Mouse (Mus musculus) limb, embryonic 11.5 days (tissue): ENCODE measurements around the gene Ppara. TPM values are rescaled to one million over a fixed set of nuclear protein-coding genes. Genes with fewer than 3 reads are reported as not detected.

ENCODE experiments used
- ATAC-seq: fragments of 200-750 bp; cut with Nextera tagmentation; 2 replicates; pipeline ENCODE4 v1.8.0; 2017; ENCODE audit warnings: low read depth; ENCODE audit not compliant: insufficient number of reproducible peaks, low FRiP score, low TSS enrichment
- DNase-seq: peaks from one replicate; pipeline ENCODE4 v3.0.0-alpha.2; 2015; ENCODE audit warnings: low spot score
- H3K27ac ChIP-seq: fragments of 300-500 bp; sonication (generic); replicated peaks from 2 replicates; pipeline ENCODE4 v1.5.1; 2014; ENCODE audit warnings: low read depth, mild to moderate bottlenecking, low read length
- H3K27me3 ChIP-seq: fragments of 300-500 bp; sonication (generic); 2 replicates; pipeline ENCODE4 v1.6.1; 2014; ENCODE audit warnings: mild to moderate bottlenecking, low read length, mixed read lengths; ENCODE audit not compliant: control insufficient read depth, insufficient read depth
- H3K36me3 ChIP-seq: fragments of 300-500 bp; sonication (generic); 2 replicates; pipeline ENCODE4 v1.6.1; 2014; ENCODE audit warnings: mild to moderate bottlenecking, low read length, moderate library complexity, mixed read lengths; ENCODE audit not compliant: control insufficient read depth, insufficient read depth
- H3K4me1 ChIP-seq: fragments of 300-500 bp; sonication (generic); 2 replicates; pipeline ENCODE4 v1.6.1; 2014; ENCODE audit warnings: low read length, mixed read lengths; ENCODE audit not compliant: control insufficient read depth, insufficient read depth
- H3K4me2 ChIP-seq: fragments of 300-500 bp; sonication (generic); 2 replicates; pipeline ENCODE4 v1.6.1; 2014; ENCODE audit warnings: low read depth, mild to moderate bottlenecking, moderate library complexity; ENCODE audit not compliant: severe bottlenecking
- H3K4me3 ChIP-seq: fragments of 300-500 bp; sonication (generic); 2 replicates; pipeline ENCODE4 v1.5.1; 2014; ENCODE audit warnings: low read depth, low read length
- H3K9ac ChIP-seq: fragments of 300-500 bp; sonication (generic); 2 replicates; pipeline ENCODE4 v1.6.1; 2014; ENCODE audit warnings: mild to moderate bottlenecking, low read length
- H3K9me3 ChIP-seq: fragments of 300-500 bp; sonication (generic); 2 replicates; pipeline ENCODE4 v1.6.1; 2016; ENCODE audit warnings: low read length; ENCODE audit not compliant: control insufficient read depth
- WGBS: fragments of 180-500 bp; shearing (Covaris S2); extraction: QIAGEN DNeasy Blood & Tissue Kit; methylation state at CpG from one replicate; pipeline ENCODE4 v1.1.7; 2014; 5-methylcytosine and 5-hydroxymethylcytosine counted together
- polyA plus RNA-seq: library from polyadenylated mRNA; unstranded; fragments of >200 nt; fragmentation: Nextera tagmentation; extraction: Ambion mirVana; gene quantifications from 2 replicates; pipeline ENCODE4 v1.2.1, GENCODE M21; 2014

The Ppara gene
- polyA plus RNA-seq, 1 experiment from 2014 or later = 0.91 TPM

DNA sequence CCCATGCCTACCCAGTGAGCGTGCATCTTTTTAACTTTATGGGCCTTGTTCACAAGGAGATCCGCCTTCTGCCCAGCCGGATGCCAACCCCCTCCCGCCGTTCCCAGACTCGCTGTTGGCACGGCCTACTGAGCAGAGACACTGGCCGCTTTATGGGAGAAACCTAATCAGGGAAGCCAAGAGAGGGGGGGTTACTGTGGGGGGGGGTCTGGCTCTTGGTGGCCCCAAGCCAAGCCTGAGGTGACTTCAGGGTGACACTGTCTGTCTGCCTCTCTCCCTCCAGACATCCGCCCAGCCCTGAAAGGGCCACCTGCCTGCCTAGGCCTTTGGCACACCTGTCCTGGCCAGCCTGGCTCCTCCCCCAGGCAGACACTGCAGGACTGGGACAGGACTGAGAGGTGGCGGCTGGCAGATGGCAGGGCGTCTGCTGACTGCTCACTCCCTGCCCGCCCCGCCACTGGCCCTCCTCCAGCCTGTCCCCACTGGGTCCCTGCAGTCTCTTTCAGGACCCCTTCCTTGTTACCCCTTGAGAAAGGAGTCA lies 32.3 kb upstream of the Ppara start:
- no peak for DNase-seq
- H3K4me2 ChIP-seq = no peak overlapping the region
- H3K9ac ChIP-seq = no peak overlapping the region
- H3K36me3 ChIP-seq = no peaks in the 10 kb centered on the region
- no peak for ATAC-seq
- WGBS = 88% methylated on average over 12 of the region's 13 CpGs
- H3K27me3 ChIP-seq = no peaks in the 10 kb centered on the region
- H3K4me1 ChIP-seq = 0 out of 2 replicates have a peak, but pooled peaks cover 2% of the 10 kb centered on the region
- H3K27ac ChIP-seq = no peak overlapping the region
- no peak overlapping the region for H3K4me3 ChIP-seq
- no peaks in the 10 kb centered on the region for H3K9me3 ChIP-seq

- no peak overlapping the region for H3K4me3 ChIP-seq
These were observed 31.6 kb upstream of the Ppara start for GRCm38 (mm10) chr15:85703194-85703641.

GRCm38 (mm10) chr15:85703858-85704257 lies 30.9 kb upstream of the Ppara start:
- Histone ChIP-seq H3K27me3 (no peaks in the 10 kb centered on the region), H3K4me3 (no peak overlapping the region), H3K4me1 (0 out of 2 replicates have a peak, but pooled peaks cover 2% of the 10 kb centered on the region), H3K9ac (no peak overlapping the region), H3K27ac (no peak overlapping the region), H3K9me3 (no peaks in the 10 kb centered on the region), H3K4me2 (no peak overlapping the region), H3K36me3 (no peaks in the 10 kb centered on the region)
- 95% methylated on average over 4 of the region's 4 CpGs for WGBS
- DNase-seq = no peak
- ATAC-seq = no peak

More at GRCm38 (mm10) chr15:85703194-85703641, 31.6 kb upstream of the Ppara start:
- H3K27ac ChIP-seq = no peak overlapping the region
- DNase-seq (no peak), ATAC-seq (no peak)
- no peaks in the 10 kb centered on the region for H3K9me3 ChIP-seq
- no peak overlapping the region for H3K4me2 ChIP-seq
- no peaks in the 10 kb centered on the region for H3K36me3 ChIP-seq
- WGBS = 69% methylated on average over 11 of the region's 11 CpGs
- H3K27me3 ChIP-seq = no peaks in the 10 kb centered on the region
- H3K9ac ChIP-seq = no peak overlapping the region
- 0 out of 2 replicates have a peak, but pooled peaks cover 2% of the 10 kb centered on the region for H3K4me1 ChIP-seq

DNA sequence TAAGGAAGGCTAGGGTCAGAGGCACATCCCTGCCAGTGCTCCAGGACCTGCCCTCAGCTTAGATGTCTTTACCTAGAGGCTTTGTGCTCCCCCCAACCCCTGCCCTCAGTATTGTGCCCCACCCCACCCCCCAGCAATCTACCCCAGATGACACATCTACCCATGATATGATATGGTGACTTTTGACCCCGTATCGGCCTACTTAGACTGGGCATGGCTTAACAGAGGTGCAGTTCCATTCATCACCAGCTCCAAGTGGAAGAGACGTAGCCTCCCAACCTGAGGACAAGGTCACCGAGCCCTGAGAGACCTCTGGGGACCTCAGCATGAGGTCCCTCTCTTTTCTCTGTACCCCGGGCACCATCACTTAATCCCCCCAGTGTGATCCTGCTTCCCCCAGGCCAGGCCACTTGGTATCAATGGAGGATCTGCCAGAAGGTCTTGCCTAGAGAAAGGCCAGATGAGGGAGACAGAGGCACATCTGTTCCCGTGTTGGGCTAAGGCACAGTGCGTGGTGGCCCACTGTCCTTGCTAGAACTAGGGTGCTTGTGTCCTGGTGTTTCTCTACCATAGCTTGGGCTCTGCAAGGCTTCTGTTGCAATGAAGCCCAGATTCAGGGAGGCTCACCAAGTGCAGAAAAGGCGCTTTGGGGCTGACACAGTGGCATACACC lies 30.3 kb upstream of the Ppara start:
- H3K4me2 ChIP-seq = no peak overlapping the region
- WGBS = 85% methylated on average over 8 of the region's 8 CpGs
- no peak overlapping the region for H3K4me3 ChIP-seq
- H3K36me3 ChIP-seq = no peaks in the 10 kb centered on the region
- H3K4me1 ChIP-seq = 0 out of 2 replicates have a peak, but pooled peaks cover 2% of the 10 kb centered on the region
- no peaks in the 10 kb centered on the region for H3K27me3 ChIP-seq
- DNase-seq = no peak
- ATAC-seq = no peak
- no peak overlapping the region for H3K9ac ChIP-seq
- no peak overlapping the region for H3K27ac ChIP-seq
- H3K9me3 ChIP-seq = no peaks in the 10 kb centered on the region

GRCm38 (mm10) chr15:85705013-85705528 lies 29.7 kb upstream of the Ppara start:
- WGBS = 79% methylated on average over 9 of the region's 9 CpGs
- H3K36me3 ChIP-seq = no peaks in the 10 kb centered on the region

GRCm38 (mm10) chr15:85705566-85706332 lies 29.0 kb upstream of the Ppara start:
- Histone ChIP-seq H3K9ac (no peak overlapping the region), H3K27ac (no peak overlapping the region), H3K4me3 (no peak overlapping the region), H3K27me3 (no peaks in the 10 kb centered on the region), H3K9me3 (no peaks in the 10 kb centered on the region), H3K4me1 (0 out of 2 replicates have a peak, but pooled peaks cover 2% of the 10 kb centered on the region), H3K36me3 (no peaks in the 10 kb centered on the region), H3K4me2 (no peak overlapping the region)
- ATAC-seq (no peak), DNase-seq (no peak)
- 75% methylated on average over 13 of the region's 13 CpGs for WGBS

More at GRCm38 (mm10) chr15:85705013-85705528, 29.7 kb upstream of the Ppara start:
- DNase-seq (no peak), ATAC-seq (no peak)
- Histone ChIP-seq H3K9ac (no peak overlapping the region), H3K9me3 (no peaks in the 10 kb centered on the region), H3K4me2 (no peak overlapping the region), H3K4me3 (no peak overlapping the region), H3K27ac (no peak overlapping the region), H3K27me3 (no peaks in the 10 kb centered on the region), H3K4me1 (0 out of 2 replicates have a peak, but pooled peaks cover 2% of the 10 kb centered on the region)

DNA sequence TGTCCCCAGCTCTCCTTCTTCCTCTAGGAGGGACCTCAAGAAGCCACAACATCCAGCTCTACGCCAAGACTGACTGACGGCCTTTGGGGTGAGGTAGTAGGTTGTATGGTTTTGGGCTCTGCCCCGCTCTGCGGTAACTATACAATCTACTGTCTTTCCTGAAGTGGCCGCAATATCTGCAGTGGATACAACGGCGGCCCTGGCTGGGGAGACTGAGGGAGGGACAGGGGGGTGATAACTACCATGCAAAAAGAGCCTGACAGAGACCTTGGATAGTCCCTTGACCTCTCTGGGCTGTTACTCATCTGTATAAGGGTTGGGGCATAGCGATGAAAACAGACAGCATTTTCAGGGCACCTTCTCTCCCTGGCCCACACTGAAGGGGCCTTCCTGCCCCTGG lies 28.3 kb upstream of the Ppara start:
- H3K4me3 ChIP-seq = no peak overlapping the region
- H3K4me2 ChIP-seq = no peak overlapping the region
- no peak overlapping the region for H3K9ac ChIP-seq
- no peaks in the 10 kb centered on the region for H3K27me3 ChIP-seq
- 94% methylated on average over 8 of the region's 8 CpGs for WGBS
- H3K27ac ChIP-seq = no peak overlapping the region
- no peak for ATAC-seq
- DNase-seq = no peak
- H3K4me1 ChIP-seq = 0 out of 2 replicates have a peak, but pooled peaks cover 2% of the 10 kb centered on the region
- no peaks in the 10 kb centered on the region for H3K9me3 ChIP-seq
- no peaks in the 10 kb centered on the region for H3K36me3 ChIP-seq

- Histone ChIP-seq H3K9me3 (no peaks in the 10 kb centered on the region), H3K4me3 (no peak overlapping the region), H3K27ac (no peak overlapping the region), H3K9ac (no peak overlapping the region), H3K4me2 (no peak overlapping the region), H3K27me3 (no peaks in the 10 kb centered on the region), H3K4me1 (0 out of 2 replicates have a peak, but pooled peaks cover 2% of the 10 kb centered on the region), H3K36me3 (no peaks in the 10 kb centered on the region)
- DNase-seq (no peak), ATAC-seq (no peak)
- 90% methylated on average over 11 of the region's 11 CpGs for WGBS
These were observed 27.8 kb upstream of the Ppara start for GRCm38 (mm10) chr15:85707017-85707416.
